Mouse (Mus musculus) hindbrain, embryonic 14.5 days (tissue): Measurements from ENCODE around the gene Wdr46. TPM values are rescaled to one million over a fixed set of nuclear protein-coding genes. Genes with fewer than 3 reads are reported as not detected.
"Not testable (repeated sequence)": the region's sequence is repeated elsewhere in the genome, so short reads cannot be mapped to it uniquely, and the experiment has no call there.

Experiments used
- ATAC-seq: fragments of 200-750 bp; cut with Nextera tagmentation; 2 replicates; pipeline ENCODE4 v1.8.0; 2017; ENCODE audit warnings: moderate number of reproducible peaks, mild to moderate bottlenecking, moderate TSS enrichment, moderate library complexity; ENCODE audit not compliant: low FRiP score
- DNase-seq: peaks from one replicate; pipeline ENCODE4 v3.0.0-alpha.2; 2015; ENCODE audit warnings: low spot score
- H3K27ac ChIP-seq: fragments of 300-500 bp; sonication (generic); 2 replicates; pipeline ENCODE4 v1.5.1; 2014; ENCODE audit warnings: mild to moderate bottlenecking, moderate library complexity
- H3K27me3 ChIP-seq: fragments of 300-500 bp; sonication (generic); 2 replicates; pipeline ENCODE4 v1.6.1; 2014; ENCODE audit warnings: mild to moderate bottlenecking, low read length, mixed read lengths; ENCODE audit not compliant: control insufficient read depth, insufficient read depth
- H3K36me3 ChIP-seq: fragments of 300-500 bp; sonication (generic); replicated peaks from 2 replicates; pipeline ENCODE4 v1.6.1; 2014; ENCODE audit not compliant: control insufficient read depth, insufficient read depth
- H3K4me1 ChIP-seq: fragments of 300-500 bp; sonication (generic); replicated peaks from 2 replicates; pipeline ENCODE4 v1.6.1; 2014; ENCODE audit warnings: antibody characterized with exemption, low read length, mixed read lengths; ENCODE audit not compliant: control insufficient read depth, insufficient read depth
- H3K4me2 ChIP-seq: fragments of 300-500 bp; sonication (generic); replicated peaks from 2 replicates; pipeline ENCODE4 v1.6.1; 2014; ENCODE audit warnings: mild to moderate bottlenecking, moderate library complexity
- H3K4me3 ChIP-seq: fragments of 300-500 bp; sonication (generic); replicated peaks from 2 replicates; pipeline ENCODE4 v1.5.1; 2014; ENCODE audit warnings: mild to moderate bottlenecking, low read length
- H3K9ac ChIP-seq: fragments of 300-500 bp; sonication (generic); 2 replicates; pipeline ENCODE4 v1.6.1; 2014
- H3K9me3 ChIP-seq: fragments of 300-500 bp; sonication (generic); 2 replicates; pipeline ENCODE4 v1.6.1; 2016; ENCODE audit warnings: low read length; ENCODE audit not compliant: control insufficient read depth
- WGBS: fragments of 180-500 bp; shearing (Covaris S2); extraction: QIAGEN DNeasy Blood & Tissue Kit; methylation state at CpG from one replicate; pipeline ENCODE4 v1.1.7; 2014; 5-methylcytosine and 5-hydroxymethylcytosine counted together
- polyA plus RNA-seq: library from polyadenylated mRNA; unstranded; fragments of >200 nt; fragmentation: Nextera tagmentation; extraction: Ambion mirVana; gene quantifications from 2 replicates; pipeline ENCODE4 v1.2.1, GENCODE M21; 2014

Wdr46 gene
- 15.6 and 19.5 TPM in 2 replicates for polyA plus RNA-seq

- Histone ChIP-seq H3K4me3 (peak within 1 kb of the TSS; percentile 87), H3K36me3 (peaks cover 52% of the 10 kb centered on the region), H3K9ac (peak within 1 kb of the TSS; percentile 70), H3K9me3 (no peaks in the 10 kb centered on the region), H3K4me2 (peak within 1 kb of the TSS; percentile 84), H3K4me1 (peaks cover 16% of the 10 kb centered on the region), H3K27ac (0 out of 2 replicates have a peak within 1 kb of the TSS, but pooled peaks have one; percentile 0), H3K27me3 (no peaks in the 10 kb centered on the region)
- peak; percentile 90 for ATAC-seq
- under 1% methylated on average over 36 of the region's 36 CpGs for WGBS
- DNase-seq, result peak; percentile 95
Measured at GRCm38 (mm10) chr17:33940206-33940805, at the start of gene Wdr46, which contains the start of gene Pfdn6. Gene Wdr46 (plus strand): TSS chr17:33940660. Gene Pfdn6 (minus strand): TSS chr17:33940343.

- Histone ChIP-seq H3K9me3 (no peaks in the 10 kb centered on the region), H3K4me2 (no peak overlapping the region), H3K4me1 (0 out of 2 replicates have a peak, but pooled peaks cover 4% of the 10 kb centered on the region), H3K36me3 (no peaks in the 10 kb centered on the region), H3K27me3 (no peaks in the 10 kb centered on the region), H3K27ac (no peak overlapping the region), H3K9ac (no peak overlapping the region), H3K4me3 (no peak overlapping the region)
- 65% methylated on average over 2 of the region's 2 CpGs for WGBS
- DNase-seq (no peak), ATAC-seq (no peak)
Measured at GRCm38 (mm10) chr17:33891357-33891756, 49.1 kb upstream of the Wdr46 start.

- 65% methylated on average over 6 of the region's 6 CpGs for WGBS
- H3K27ac ChIP-seq, ATAC-seq: not testable (repeated sequence)
Measured at GRCm38 (mm10) chr17:33891892-33892291, 48.6 kb upstream of the Wdr46 start.

GRCm38 (mm10) chr17:33892429-33892828, 48.0 kb upstream of the Wdr46 start:
- no peaks in the 10 kb centered on the region for H3K27me3 ChIP-seq
- ATAC-seq (no peak), DNase-seq (no peak)
- 0 out of 2 replicates have a peak, but pooled peaks cover 4% of the 10 kb centered on the region for H3K4me1 ChIP-seq
- H3K36me3 ChIP-seq, result no peaks in the 10 kb centered on the region
- H3K27ac ChIP-seq, result no peak overlapping the region
- WGBS, result 17% methylated on average over 7 of the region's 7 CpGs
- no peak overlapping the region for H3K4me3 ChIP-seq
- no peaks in the 10 kb centered on the region for H3K9me3 ChIP-seq
- H3K9ac ChIP-seq, result no peak overlapping the region
- no peak overlapping the region for H3K4me2 ChIP-seq

More at GRCm38 (mm10) chr17:33891892-33892291, 48.6 kb upstream of the Wdr46 start:
- not testable (repeated sequence) for H3K4me2 ChIP-seq, DNase-seq, H3K9me3 ChIP-seq, H3K9ac ChIP-seq, H3K4me1 ChIP-seq, H3K27me3 ChIP-seq, H3K36me3 ChIP-seq, H3K4me3 ChIP-seq

- not testable (repeated sequence) for H3K4me3 ChIP-seq, H3K27me3 ChIP-seq, DNase-seq, H3K36me3 ChIP-seq, H3K4me1 ChIP-seq, ATAC-seq, H3K9ac ChIP-seq, H3K27ac ChIP-seq, H3K4me2 ChIP-seq, H3K9me3 ChIP-seq
- 76% methylated on average over 4 of the region's 4 CpGs for WGBS
Measured at GRCm38 (mm10) chr17:33893011-33893410, 47.4 kb upstream of the Wdr46 start.

- Histone ChIP-seq H3K4me2 (no peak overlapping the region), H3K27ac (no peak overlapping the region), H3K36me3 (no peaks in the 10 kb centered on the region), H3K4me1 (no peaks in the 10 kb centered on the region), H3K27me3 (no peaks in the 10 kb centered on the region), H3K9me3 (no peaks in the 10 kb centered on the region), H3K9ac (no peak overlapping the region), H3K4me3 (no peak overlapping the region)
- 46% methylated on average over 6 of the region's 6 CpGs for WGBS
- DNase-seq, result peak; percentile 63
- ATAC-seq, result no peak
Measured at GRCm38 (mm10) chr17:33897114-33897794, 43.2 kb upstream of the Wdr46 start.

- not testable (repeated sequence) for H3K4me2 ChIP-seq, H3K9ac ChIP-seq, H3K4me1 ChIP-seq, H3K27me3 ChIP-seq, H3K36me3 ChIP-seq, ATAC-seq, DNase-seq, H3K4me3 ChIP-seq, H3K27ac ChIP-seq, H3K9me3 ChIP-seq
- 87% methylated on average over 4 of the region's 4 CpGs for WGBS
Measured at GRCm38 (mm10) chr17:33898193-33898592, 42.3 kb upstream of the Wdr46 start.

GRCm38 (mm10) chr17:33899642-33900041, 40.8 kb upstream of the Wdr46 start:
- Histone ChIP-seq H3K27me3 (no peaks in the 10 kb centered on the region), H3K27ac (no peak overlapping the region), H3K4me2 (no peak overlapping the region), H3K9me3 (no peaks in the 10 kb centered on the region), H3K4me3 (no peak overlapping the region), H3K36me3 (no peaks in the 10 kb centered on the region), H3K9ac (no peak overlapping the region), H3K4me1 (no peaks in the 10 kb centered on the region)
- WGBS, result 86% methylated on average over 4 of the region's 4 CpGs
- ATAC-seq, result no peak
- no peak for DNase-seq

GRCm38 (mm10) chr17:33900281-33900988, 40.0 kb upstream of the Wdr46 start:
- Histone ChIP-seq H3K36me3 (no peaks in the 10 kb centered on the region), H3K4me1 (no peaks in the 10 kb centered on the region), H3K4me2 (no peak overlapping the region), H3K27me3 (no peaks in the 10 kb centered on the region), H3K9ac (no peak overlapping the region), H3K4me3 (no peak overlapping the region), H3K27ac (no peak overlapping the region), H3K9me3 (no peaks in the 10 kb centered on the region)
- ATAC-seq (no peak), DNase-seq (no peak)
- WGBS, result 74% methylated on average over 7 of the region's 7 CpGs
